Comparison of ENCODE assay signal across 8 mouse cellular contexts in genomic region chr7:112743621-112744395, GRCm38 (mm10).
A peak's percentile ranks its signal among the peaks of the same experiment; 100 is the strongest.
DNase-seq lines count a peak whose midpoint lies in the region; ATAC-seq lines count a peak whose summit lies in the region.

No protein-coding gene starts in this region.

- peak overlapping the region; percentile 41 for H3K4me3 ChIP-seq in embryonic facial prominence, embryonic 10.5 days
- peak overlapping the region; percentile 21 for H3K4me3 ChIP-seq in heart, embryonic 12.5 days
- H3K4me3 ChIP-seq in kidney, embryonic 16.5 days (ENCODE audit: low read length): no peak overlapping the region
- no peak overlapping the region for H3K4me3 ChIP-seq in midbrain, embryonic 12.5 days

- peak; percentile 78 for ATAC-seq in heart, embryonic 12.5 days (ENCODE audit: insufficient number of reproducible peaks, low FRiP score)
- peak; percentile 93 for ATAC-seq in kidney, embryonic 16.5 days (ENCODE audit: low FRiP score, low TSS enrichment)
- peak; percentile 88 for ATAC-seq in midbrain, embryonic 12.5 days (ENCODE audit: low FRiP score, low read depth)

- no peaks in the 10 kb centered on the region for H3K27me3 ChIP-seq in embryonic facial prominence, embryonic 10.5 days (replicated peaks; ENCODE audit: low read depth, poor library complexity, severe bottlenecking)
- no peaks in the 10 kb centered on the region for H3K27me3 ChIP-seq in heart, embryonic 12.5 days (replicated peaks)
- H3K27me3 ChIP-seq in kidney, embryonic 16.5 days (ENCODE audit: insufficient read depth, low read length): no peaks in the 10 kb centered on the region
- no peaks in the 10 kb centered on the region for H3K27me3 ChIP-seq in midbrain, embryonic 12.5 days

- intact Hi-C loops in left cerebral cortex, postnatal 36 days (cut with DNase I): no loop called here

- peaks cover 91% of the 10 kb centered on the region for H3K4me1 ChIP-seq in embryonic facial prominence, embryonic 10.5 days
- peaks cover 85% of the 10 kb centered on the region for H3K4me1 ChIP-seq in heart, embryonic 12.5 days (replicated peaks)
- peaks cover 88% of the 10 kb centered on the region for H3K4me1 ChIP-seq in kidney, embryonic 16.5 days (ENCODE audit: insufficient read depth, low read length)
- peaks cover 61% of the 10 kb centered on the region for H3K4me1 ChIP-seq in midbrain, embryonic 12.5 days

- H3K4me2 ChIP-seq in heart, embryonic 12.5 days: peak overlapping the region; percentile 61
- peak overlapping the region; percentile 32 for H3K4me2 ChIP-seq in kidney, embryonic 16.5 days (replicated peaks; ENCODE audit: low read depth, low read length)
- H3K4me2 ChIP-seq in midbrain, embryonic 12.5 days (replicated peaks): peak overlapping the region; percentile 33

- WGBS in embryonic facial prominence, embryonic 10.5 days: 2% methylated on average over 11 of the region's 11 CpGs
- WGBS in heart, embryonic 12.5 days: 1% methylated on average over 11 of the region's 11 CpGs
- 3% methylated on average over 11 of the region's 11 CpGs for WGBS in kidney, embryonic 16.5 days
- under 1% methylated on average over 11 of the region's 11 CpGs for WGBS in midbrain, embryonic 12.5 days

- H3K27ac ChIP-seq in embryonic facial prominence, embryonic 10.5 days (replicated peaks): peak overlapping the region; percentile 75
- H3K27ac ChIP-seq in heart, embryonic 12.5 days (ENCODE audit: poor library complexity, severe bottlenecking): peak overlapping the region; percentile 95
- H3K27ac ChIP-seq in kidney, embryonic 16.5 days (ENCODE audit: low read length): peak overlapping the region; percentile 88
- peak overlapping the region; percentile 63 for H3K27ac ChIP-seq in midbrain, embryonic 12.5 days (replicated peaks)

- no peaks in the 10 kb centered on the region for H3K9me3 ChIP-seq in embryonic facial prominence, embryonic 10.5 days
- no peaks in the 10 kb centered on the region for H3K9me3 ChIP-seq in heart, embryonic 12.5 days (replicated peaks)
- no peaks in the 10 kb centered on the region for H3K9me3 ChIP-seq in kidney, embryonic 16.5 days (ENCODE audit: low read length)
- H3K9me3 ChIP-seq in midbrain, embryonic 12.5 days: no peaks in the 10 kb centered on the region

- DNase-seq in ES-CJ7 (ENCODE audit: low read depth, low spot score): peak; percentile 82
- peak; percentile 90 for DNase-seq in embryonic facial prominence, embryonic 10.5 days (ENCODE audit: low spot score)
- no peak for DNase-seq in left cerebral cortex, adult 9 months (ENCODE audit: low spot score in 2 of 2)
- no peak for DNase-seq in left cerebral cortex, postnatal 36 days (ENCODE audit: low spot score in 2 of 2)
- no peak for DNase-seq in layer of hippocampus, adult 8-10 months (ENCODE audit: low spot score in 2 of 2)

- H3K36me3 ChIP-seq in embryonic facial prominence, embryonic 10.5 days (replicated peaks): 0 out of 2 replicates have a peak, but pooled peaks cover 3% of the 10 kb centered on the region
- no peaks in the 10 kb centered on the region for H3K36me3 ChIP-seq in heart, embryonic 12.5 days
- H3K36me3 ChIP-seq in kidney, embryonic 16.5 days (ENCODE audit: insufficient read depth, low read length): no peaks in the 10 kb centered on the region
- H3K36me3 ChIP-seq in midbrain, embryonic 12.5 days: no peaks in the 10 kb centered on the region

- peak overlapping the region; percentile 28 for H3K9ac ChIP-seq in heart, embryonic 12.5 days
- H3K9ac ChIP-seq in kidney, embryonic 16.5 days (replicated peaks; ENCODE audit: low read length): 0 out of 2 replicates have a peak overlapping the region, but pooled peaks have one; percentile 27
- peak overlapping the region; percentile 29; the same call in 1 of the 2 replicates for H3K9ac ChIP-seq in midbrain, embryonic 12.5 days (replicated peaks)

Comparison
In these comparisons a context has a peak if more than half of its experiments do, and no peak if none do; other contexts are left out.
1. DNase-seq: peak in ES-CJ7 (single experiment) and embryonic facial prominence, embryonic 10.5 days (single experiment); none in left cerebral cortex, adult 9 months (0 of 2), left cerebral cortex, postnatal 36 days (0 of 2) and layer of hippocampus, adult 8-10 months (0 of 2).
2. H3K4me3 ChIP-seq: peak in embryonic facial prominence, embryonic 10.5 days (single experiment) and heart, embryonic 12.5 days (single experiment); none in kidney, embryonic 16.5 days (single experiment) and midbrain, embryonic 12.5 days (single experiment).
3. Peak in every context shown above with its lines, with median percentiles within 50 percentile points of each other: H3K27ac ChIP-seq, ATAC-seq, H3K4me2 ChIP-seq and H3K9ac ChIP-seq.